Mouse (Mus musculus): Measurements from ENCODE around the gene Srsf6. TPM values are rescaled to one million over a fixed set of nuclear protein-coding genes. Genes with fewer than 3 reads are reported as not detected.

The Srsf6 gene
- polyA plus RNA-seq, 1 experiment from 2014 or later: 173 TPM

GRCm38 (mm10) chr2:162927918-162928585 lies 3.3 kb upstream of the Srsf6 start:
- H3K9me3 ChIP-seq (ENCODE audit: control insufficient read depth, low read length): no peaks in the 10 kb centered on the region
- H3K4me1 ChIP-seq (ENCODE audit: control insufficient read depth, insufficient read depth, low read length): peaks cover 4% of the 10 kb centered on the region
- 62% methylated on average over 3 of the region's 3 CpGs for WGBS
- ATAC-seq (ENCODE audit: low read depth) (no peak), DNase-seq (ENCODE audit: low spot score) (no peak)
- peaks cover 5% of the 10 kb centered on the region for H3K36me3 ChIP-seq (ENCODE audit: control insufficient read depth, insufficient read depth, low read length)
- H3K4me3 ChIP-seq (ENCODE audit: low read depth, low read length): no peak overlapping the region
- H3K9ac ChIP-seq (ENCODE audit: low read depth, low read length): no peak overlapping the region
- no peak overlapping the region for H3K27ac ChIP-seq (replicated peaks; ENCODE audit: low read depth, low read length)
- no peak overlapping the region for H3K4me2 ChIP-seq (ENCODE audit: low read depth, low read length)
- no peaks in the 10 kb centered on the region; the same call in 1 of the 2 replicates for H3K27me3 ChIP-seq (replicated peaks; ENCODE audit: control insufficient read depth, insufficient read depth, low read length)

- Histone ChIP-seq H3K4me3 (ENCODE audit: low read depth, low read length) (no peak overlapping the region), H3K27ac (replicated peaks; ENCODE audit: low read depth, low read length) (no peak overlapping the region), H3K9ac (ENCODE audit: low read depth, low read length) (no peak overlapping the region), H3K4me1 (ENCODE audit: control insufficient read depth, insufficient read depth, low read length) (peaks cover 4% of the 10 kb centered on the region), H3K4me2 (ENCODE audit: low read depth, low read length) (no peak overlapping the region; the same call in 1 of the 2 replicates), H3K36me3 (ENCODE audit: control insufficient read depth, insufficient read depth, low read length) (peaks cover 22% of the 10 kb centered on the region), H3K27me3 (replicated peaks; ENCODE audit: control insufficient read depth, insufficient read depth, low read length) (no peaks in the 10 kb centered on the region; the same call in 1 of the 2 replicates), H3K9me3 (ENCODE audit: control insufficient read depth, low read length) (no peaks in the 10 kb centered on the region)
- no peak for ATAC-seq (ENCODE audit: low read depth)
- no peak for DNase-seq (ENCODE audit: low spot score)
- WGBS: 71% methylated on average over 3 of the region's 3 CpGs
Observed at GRCm38 (mm10) chr2:162929704-162930103, 1.6 kb upstream of the Srsf6 start.

GRCm38 (mm10) chr2:162930516-162931122 lies 709 bp upstream of the Srsf6 start:
- peaks cover 4% of the 10 kb centered on the region for H3K4me1 ChIP-seq (ENCODE audit: control insufficient read depth, insufficient read depth, low read length)
- H3K9me3 ChIP-seq (ENCODE audit: control insufficient read depth, low read length): no peaks in the 10 kb centered on the region
- peak; percentile 31 for ATAC-seq (ENCODE audit: low read depth)
- peaks cover 31% of the 10 kb centered on the region for H3K36me3 ChIP-seq (ENCODE audit: control insufficient read depth, insufficient read depth, low read length)
- peak overlapping the region; percentile 100 for H3K9ac ChIP-seq (ENCODE audit: low read depth, low read length)
- peak overlapping the region; percentile 86 for H3K4me2 ChIP-seq (ENCODE audit: low read depth, low read length)
- DNase-seq (ENCODE audit: low spot score): peak; percentile 26
- no peaks in the 10 kb centered on the region; the same call in 1 of the 2 replicates for H3K27me3 ChIP-seq (replicated peaks; ENCODE audit: control insufficient read depth, insufficient read depth, low read length)
- 2% methylated on average over 18 of the region's 18 CpGs for WGBS
- H3K27ac ChIP-seq (replicated peaks; ENCODE audit: low read depth, low read length): peak overlapping the region; percentile 99
- peak overlapping the region; percentile 100 for H3K4me3 ChIP-seq (ENCODE audit: low read depth, low read length)

DNA sequence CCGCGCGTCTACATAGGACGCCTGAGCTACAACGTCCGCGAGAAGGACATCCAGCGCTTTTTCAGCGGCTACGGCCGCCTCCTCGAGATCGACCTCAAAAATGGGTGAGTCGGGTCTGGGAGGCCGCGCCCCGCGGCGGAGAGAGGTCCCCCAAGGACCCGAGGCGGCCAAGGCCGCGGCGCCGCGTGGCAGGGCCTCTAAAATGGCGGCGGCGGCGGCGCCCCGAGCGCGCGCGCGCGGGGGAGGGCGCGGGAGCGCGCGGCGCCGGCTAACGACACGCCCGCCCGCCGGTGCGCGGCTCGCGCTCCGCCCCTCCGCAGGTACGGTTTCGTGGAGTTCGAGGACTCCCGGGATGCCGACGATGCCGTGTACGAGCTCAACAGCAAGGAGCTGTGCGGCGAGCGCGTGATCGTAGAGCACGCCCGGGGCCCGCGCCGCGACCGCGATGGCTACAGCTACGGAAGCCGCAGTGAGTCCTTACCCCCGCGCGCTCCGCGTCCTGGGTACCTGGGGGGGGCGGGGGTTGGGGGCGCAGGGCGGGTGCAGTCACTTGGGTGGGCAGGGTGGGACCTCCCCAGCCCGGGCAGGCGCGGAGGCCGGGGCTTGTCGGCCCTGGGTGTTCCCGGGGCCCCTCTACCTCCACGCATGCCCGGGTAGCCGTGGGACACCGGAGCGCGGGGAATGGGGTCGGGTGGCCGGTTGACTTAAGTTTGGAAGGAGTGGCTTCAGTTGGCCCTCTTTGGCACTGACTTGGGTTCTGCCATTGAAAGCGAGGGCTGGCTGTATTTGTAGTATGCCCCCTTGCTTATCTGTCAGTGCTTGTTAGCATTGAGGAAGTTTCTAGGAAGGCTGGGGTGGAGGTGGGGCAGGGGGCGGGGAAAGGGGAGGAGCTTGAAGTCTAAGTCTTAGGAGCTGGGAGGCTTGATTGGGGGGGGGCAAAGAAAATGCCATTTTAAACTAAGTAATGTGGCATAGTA lies 634 bp downstream of the Srsf6 start:
- DNase-seq (ENCODE audit: low spot score) (peak; percentile 66), ATAC-seq (ENCODE audit: low read depth) (peak; percentile 53)
- H3K9ac ChIP-seq (ENCODE audit: low read depth, low read length): peak overlapping the region; percentile 100
- peak overlapping the region; percentile 99 for H3K27ac ChIP-seq (replicated peaks; ENCODE audit: low read depth, low read length)
- H3K4me3 ChIP-seq (ENCODE audit: low read depth, low read length): peak overlapping the region; percentile 100
- no peaks in the 10 kb centered on the region for H3K9me3 ChIP-seq (ENCODE audit: control insufficient read depth, low read length)
- H3K4me2 ChIP-seq (ENCODE audit: low read depth, low read length): peak overlapping the region; percentile 86
- peaks cover 43% of the 10 kb centered on the region for H3K36me3 ChIP-seq (ENCODE audit: control insufficient read depth, insufficient read depth, low read length)
- H3K4me1 ChIP-seq (ENCODE audit: control insufficient read depth, insufficient read depth, low read length): peaks cover 4% of the 10 kb centered on the region
- no peaks in the 10 kb centered on the region; the same call in 1 of the 2 replicates for H3K27me3 ChIP-seq (replicated peaks; ENCODE audit: control insufficient read depth, insufficient read depth, low read length)
- 2% methylated on average over 20 of the region's 103 CpGs for WGBS

DNA sequence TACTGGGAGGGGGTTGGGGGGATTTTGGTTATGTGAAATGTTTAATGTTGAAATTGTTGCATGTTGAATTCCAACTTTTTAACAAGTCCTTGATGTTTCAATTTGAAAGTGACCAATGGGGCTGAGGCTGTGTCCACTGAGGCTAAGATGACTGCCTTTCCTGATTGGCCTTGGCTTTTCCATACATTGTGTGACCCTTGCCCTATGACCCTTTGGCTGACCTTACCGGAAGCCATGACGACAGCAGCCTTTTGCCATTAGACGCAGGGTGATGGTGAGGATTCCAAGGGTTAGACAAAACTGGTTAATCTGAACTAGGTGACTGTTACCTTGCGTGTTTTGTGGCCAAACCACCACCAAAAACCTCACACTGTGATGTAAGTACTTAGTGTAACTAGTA lies 1.4 kb downstream of the Srsf6 start:
- ATAC-seq (ENCODE audit: low read depth) (no peak), DNase-seq (ENCODE audit: low spot score) (no peak)
- peak overlapping the region; percentile 100 for H3K9ac ChIP-seq (ENCODE audit: low read depth, low read length)
- H3K4me2 ChIP-seq (ENCODE audit: low read depth, low read length): peak overlapping the region; percentile 86
- no peaks in the 10 kb centered on the region; the same call in 1 of the 2 replicates for H3K27me3 ChIP-seq (replicated peaks; ENCODE audit: control insufficient read depth, insufficient read depth, low read length)
- H3K4me1 ChIP-seq (ENCODE audit: control insufficient read depth, insufficient read depth, low read length): peaks cover 4% of the 10 kb centered on the region
- H3K9me3 ChIP-seq (ENCODE audit: control insufficient read depth, low read length): no peaks in the 10 kb centered on the region
- peaks cover 50% of the 10 kb centered on the region for H3K36me3 ChIP-seq (ENCODE audit: control insufficient read depth, insufficient read depth, low read length)
- H3K27ac ChIP-seq (replicated peaks; ENCODE audit: low read depth, low read length): no peak overlapping the region
- peak overlapping the region; percentile 100 for H3K4me3 ChIP-seq (ENCODE audit: low read depth, low read length)
- 38% methylated on average over 4 of the region's 4 CpGs for WGBS

DNA sequence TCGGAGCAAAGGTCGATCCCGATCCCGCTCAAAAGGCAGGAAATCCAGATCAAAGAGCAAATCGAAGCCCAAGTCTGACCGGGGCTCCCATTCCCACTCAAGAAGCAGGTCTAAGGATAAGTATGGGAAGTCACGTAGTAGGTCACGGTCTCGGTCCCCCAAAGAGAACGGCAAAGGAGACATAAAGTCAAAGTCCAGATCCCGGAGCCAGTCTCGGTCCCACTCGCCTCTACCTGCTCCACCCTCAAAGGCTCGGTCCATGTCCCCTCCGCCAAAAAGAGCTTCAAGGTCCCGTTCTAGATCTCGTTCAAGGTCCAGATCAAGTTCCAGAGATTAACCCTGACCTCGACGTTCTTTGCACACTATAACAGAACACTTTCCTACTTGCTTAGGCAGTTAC lies 3.1 kb downstream of the Srsf6 start:
- H3K4me2 ChIP-seq (ENCODE audit: low read depth, low read length): no peak overlapping the region
- no peak overlapping the region for H3K27ac ChIP-seq (replicated peaks; ENCODE audit: low read depth, low read length)
- H3K36me3 ChIP-seq (ENCODE audit: control insufficient read depth, insufficient read depth, low read length): peaks cover 66% of the 10 kb centered on the region
- peaks cover 4% of the 10 kb centered on the region for H3K4me1 ChIP-seq (ENCODE audit: control insufficient read depth, insufficient read depth, low read length)
- no peak overlapping the region for H3K9ac ChIP-seq (ENCODE audit: low read depth, low read length)
- DNase-seq (ENCODE audit: low spot score) (no peak), ATAC-seq (ENCODE audit: low read depth) (no peak)
- WGBS: 92% methylated on average over 19 of the region's 19 CpGs
- H3K27me3 ChIP-seq (replicated peaks; ENCODE audit: control insufficient read depth, insufficient read depth, low read length): no peaks in the 10 kb centered on the region; the same call in 1 of the 2 replicates
- H3K9me3 ChIP-seq (ENCODE audit: control insufficient read depth, low read length): no peaks in the 10 kb centered on the region
- no peak overlapping the region for H3K4me3 ChIP-seq (ENCODE audit: low read depth, low read length)

- no peak for DNase-seq (ENCODE audit: low spot score)
- ATAC-seq (ENCODE audit: low read depth): no peak
- WGBS: 93% methylated on average over 3 of the region's 3 CpGs
- H3K4me2 ChIP-seq (ENCODE audit: low read depth, low read length): no peak overlapping the region
- H3K4me3 ChIP-seq (ENCODE audit: low read depth, low read length): no peak overlapping the region
- no peak overlapping the region for H3K27ac ChIP-seq (replicated peaks; ENCODE audit: low read depth, low read length)
- H3K4me1 ChIP-seq (ENCODE audit: control insufficient read depth, insufficient read depth, low read length): peaks cover 4% of the 10 kb centered on the region
- H3K27me3 ChIP-seq (replicated peaks; ENCODE audit: control insufficient read depth, insufficient read depth, low read length): no peaks in the 10 kb centered on the region
- no peaks in the 10 kb centered on the region for H3K9me3 ChIP-seq (ENCODE audit: control insufficient read depth, low read length)
- peaks cover 76% of the 10 kb centered on the region for H3K36me3 ChIP-seq (ENCODE audit: control insufficient read depth, insufficient read depth, low read length)
- H3K9ac ChIP-seq (ENCODE audit: low read depth, low read length): no peak overlapping the region
Observed at GRCm38 (mm10) chr2:162935700-162936099, 4.4 kb downstream of the Srsf6 start.

- no peak overlapping the region for H3K4me3 ChIP-seq (ENCODE audit: low read depth, low read length)
- 66% methylated on average over 1 of the region's 1 CpGs for WGBS
- no peaks in the 10 kb centered on the region for H3K9me3 ChIP-seq (ENCODE audit: control insufficient read depth, low read length)
- no peak for DNase-seq (ENCODE audit: low spot score)
- peaks cover 55% of the 10 kb centered on the region for H3K36me3 ChIP-seq (ENCODE audit: control insufficient read depth, insufficient read depth, low read length)
- no peak for ATAC-seq (ENCODE audit: low read depth)
- H3K4me2 ChIP-seq (ENCODE audit: low read depth, low read length): no peak overlapping the region
- H3K27me3 ChIP-seq (replicated peaks; ENCODE audit: control insufficient read depth, insufficient read depth, low read length): peaks cover 13% of the 10 kb centered on the region
- H3K4me1 ChIP-seq (ENCODE audit: control insufficient read depth, insufficient read depth, low read length): no peaks in the 10 kb centered on the region; the same call in 1 of the 2 replicates
- no peak overlapping the region for H3K27ac ChIP-seq (replicated peaks; ENCODE audit: low read depth, low read length)
- no peak overlapping the region for H3K9ac ChIP-seq (ENCODE audit: low read depth, low read length)
Observed at GRCm38 (mm10) chr2:162939562-162939961, 8.2 kb downstream of the Srsf6 start.

All from embryonic facial prominence, embryonic 14.5 days (tissue).